Mouse (Mus musculus): ENCODE results near the gene Anapc2. TPM values are rescaled to one million over a fixed set of nuclear protein-coding genes. Genes with fewer than 3 reads are reported as not detected.

Anapc2 gene
- polyA plus RNA-seq, 1 experiment from 2014 or later = 110 TPM

DNA sequence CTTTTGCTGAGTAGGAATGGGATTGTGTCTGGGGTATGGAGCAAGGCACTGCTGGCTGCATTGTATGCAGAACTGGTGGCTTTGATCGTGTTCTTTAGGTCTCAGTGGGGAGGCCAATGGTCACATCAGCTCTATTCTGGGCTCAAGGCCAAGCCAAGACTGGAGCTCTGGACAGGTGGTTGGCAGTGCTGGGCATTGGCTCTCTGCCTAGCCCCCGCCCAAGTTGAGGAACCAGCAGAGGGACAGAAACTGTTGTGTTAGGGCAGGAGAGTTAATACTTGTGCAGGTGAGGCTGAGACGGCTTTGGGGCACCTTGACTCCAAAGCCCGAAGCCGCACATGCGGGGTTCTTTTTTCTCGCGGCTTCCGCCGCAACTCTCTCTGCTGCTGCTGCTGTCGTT, 17.4 kb downstream of the Anapc2 start, which contains the start of gene Lrrc26:
TSS of gene Lrrc26 (plus strand) at position 265 of the 400 bp plus-strand sequence.
- H3K27me3 ChIP-seq (ENCODE audit: control insufficient read depth, insufficient read depth, low read length) = peaks cover 52% of the 10 kb centered on the region
- H3K9me3 ChIP-seq (ENCODE audit: control insufficient read depth, low read length) = no peaks in the 10 kb centered on the region
- no peak for ATAC-seq (ENCODE audit: low read depth)

DNA sequence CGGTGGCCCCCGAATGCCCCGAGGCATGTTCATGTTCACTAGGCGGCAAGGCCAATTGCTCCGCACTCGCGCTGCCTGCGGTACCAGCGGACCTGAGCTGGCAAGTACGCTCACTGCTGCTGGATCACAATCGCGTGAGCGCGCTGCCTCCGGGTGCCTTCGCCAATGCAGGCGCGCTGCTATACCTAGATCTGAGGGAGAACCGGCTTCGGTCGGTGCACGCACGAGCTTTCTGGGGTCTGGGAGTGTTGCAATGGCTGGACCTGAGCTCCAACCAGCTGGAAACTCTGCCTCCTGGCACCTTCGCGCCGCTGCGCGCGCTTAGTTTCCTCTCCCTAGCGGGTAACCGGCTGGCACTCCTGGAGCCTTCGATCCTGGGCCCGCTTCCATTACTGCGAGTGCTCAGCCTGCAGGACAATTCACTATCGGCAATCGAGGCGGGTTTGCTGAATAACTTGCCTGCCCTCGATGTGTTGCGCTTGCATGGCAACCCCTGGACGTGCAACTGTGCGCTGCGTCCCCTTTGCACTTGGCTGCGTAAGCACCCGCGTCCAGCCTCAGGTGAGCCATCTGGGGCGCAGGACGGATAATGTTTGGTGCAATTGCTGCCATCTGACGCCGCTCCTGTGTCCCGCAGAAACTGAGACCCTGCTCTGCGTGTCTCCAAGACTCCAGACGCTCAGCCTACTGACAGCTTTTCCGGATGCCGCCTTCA, 18.0 kb downstream of the Anapc2 start:
- no peaks in the 10 kb centered on the region for H3K9me3 ChIP-seq (ENCODE audit: control insufficient read depth, low read length)
- peaks cover 6% of the 10 kb centered on the region for H3K36me3 ChIP-seq (ENCODE audit: control insufficient read depth, insufficient read depth, low read length)
- H3K4me3 ChIP-seq (ENCODE audit: low read depth, low read length) = peak overlapping the region; percentile 15
- peak overlapping the region; percentile 41 for H3K4me2 ChIP-seq (ENCODE audit: low read depth, low read length)
- 2% methylated on average over 54 of the region's 54 CpGs for WGBS
- peak overlapping the region; percentile 21; the same call in 1 of the 2 replicates for H3K9ac ChIP-seq (replicated peaks; ENCODE audit: low read depth, low read length)
- no peak overlapping the region for H3K27ac ChIP-seq (ENCODE audit: low read depth, low read length)
- H3K27me3 ChIP-seq (ENCODE audit: control insufficient read depth, insufficient read depth, low read length) = peaks cover 52% of the 10 kb centered on the region
- peaks cover 18% of the 10 kb centered on the region for H3K4me1 ChIP-seq (ENCODE audit: control insufficient read depth, insufficient read depth, low read length)
- ATAC-seq (ENCODE audit: low read depth) = peak; percentile 38; the same call in 1 of the 2 replicates

More for the DNA sequence above, 17.4 kb downstream of the Anapc2 start, which contains the start of gene Lrrc26:
- Histone ChIP-seq H3K4me2 (ENCODE audit: low read depth, low read length) (peak within 1 kb of the TSS; percentile 41), H3K4me3 (ENCODE audit: low read depth, low read length) (peak within 1 kb of the TSS; percentile 15), H3K4me1 (ENCODE audit: control insufficient read depth, insufficient read depth, low read length) (peaks cover 18% of the 10 kb centered on the region), H3K9ac (replicated peaks; ENCODE audit: low read depth, low read length) (peak within 1 kb of the TSS; percentile 21), H3K36me3 (ENCODE audit: control insufficient read depth, insufficient read depth, low read length) (peaks cover 12% of the 10 kb centered on the region), H3K27ac (ENCODE audit: low read depth, low read length) (no peak within 1 kb of the TSS)
- WGBS = 11% methylated on average over 11 of the region's 11 CpGs

- Histone ChIP-seq H3K9ac (replicated peaks; ENCODE audit: low read depth, low read length) (no peak overlapping the region), H3K9me3 (ENCODE audit: control insufficient read depth, low read length) (no peaks in the 10 kb centered on the region), H3K27me3 (ENCODE audit: control insufficient read depth, insufficient read depth, low read length) (peaks cover 52% of the 10 kb centered on the region), H3K4me3 (ENCODE audit: low read depth, low read length) (peak overlapping the region; percentile 15; the same call in 1 of the 2 replicates), H3K27ac (ENCODE audit: low read depth, low read length) (no peak overlapping the region), H3K36me3 (ENCODE audit: control insufficient read depth, insufficient read depth, low read length) (peaks cover 4% of the 10 kb centered on the region), H3K4me2 (ENCODE audit: low read depth, low read length) (peak overlapping the region; percentile 41), H3K4me1 (ENCODE audit: control insufficient read depth, insufficient read depth, low read length) (peaks cover 18% of the 10 kb centered on the region)
- ATAC-seq (ENCODE audit: low read depth) = no peak
- WGBS = 2% methylated on average over 18 of the region's 18 CpGs
Observed at GRCm38 (mm10) chr2:25290816-25291130, 18.5 kb downstream of the Anapc2 start.

GRCm38 (mm10) chr2:25291184-25292053, 19.1 kb downstream of the Anapc2 start:
- peaks cover 54% of the 10 kb centered on the region for H3K27me3 ChIP-seq (ENCODE audit: control insufficient read depth, insufficient read depth, low read length)
- H3K9ac ChIP-seq (replicated peaks; ENCODE audit: low read depth, low read length) = no peak overlapping the region
- WGBS = 6% methylated on average over 30 of the region's 32 CpGs
- H3K4me1 ChIP-seq (ENCODE audit: control insufficient read depth, insufficient read depth, low read length) = peaks cover 18% of the 10 kb centered on the region
- H3K36me3 ChIP-seq (ENCODE audit: control insufficient read depth, insufficient read depth, low read length) = peaks cover 4% of the 10 kb centered on the region; the same call in 1 of the 2 replicates
- no peak overlapping the region for H3K4me3 ChIP-seq (ENCODE audit: low read depth, low read length)
- H3K4me2 ChIP-seq (ENCODE audit: low read depth, low read length) = peak overlapping the region; percentile 41; the same call in 1 of the 2 replicates
- 0 out of 2 replicates have a peak, but pooled peaks have one; percentile 9 for ATAC-seq (ENCODE audit: low read depth)
- no peaks in the 10 kb centered on the region for H3K9me3 ChIP-seq (ENCODE audit: control insufficient read depth, low read length)
- no peak overlapping the region for H3K27ac ChIP-seq (ENCODE audit: low read depth, low read length)

- ATAC-seq (ENCODE audit: low read depth) = peak; percentile 16; the same call in 1 of the 2 replicates
- Histone ChIP-seq H3K4me1 (ENCODE audit: control insufficient read depth, insufficient read depth, low read length) (peaks cover 18% of the 10 kb centered on the region), H3K4me3 (ENCODE audit: low read depth, low read length) (peak overlapping the region; percentile 22)
Observed at GRCm38 (mm10) chr2:25292054-25292544, 19.8 kb downstream of the Anapc2 start.

GRCm38 (mm10) chr2:25292856-25293255, 20.6 kb downstream of the Anapc2 start:
- Histone ChIP-seq H3K4me1 (ENCODE audit: control insufficient read depth, insufficient read depth, low read length) (peaks cover 18% of the 10 kb centered on the region), H3K9ac (replicated peaks; ENCODE audit: low read depth, low read length) (no peak overlapping the region), H3K9me3 (ENCODE audit: control insufficient read depth, low read length) (no peaks in the 10 kb centered on the region), H3K4me3 (ENCODE audit: low read depth, low read length) (no peak overlapping the region), H3K27ac (ENCODE audit: low read depth, low read length) (no peak overlapping the region), H3K4me2 (ENCODE audit: low read depth, low read length) (no peak overlapping the region), H3K27me3 (ENCODE audit: control insufficient read depth, insufficient read depth, low read length) (peaks cover 61% of the 10 kb centered on the region), H3K36me3 (ENCODE audit: control insufficient read depth, insufficient read depth, low read length) (peaks cover 13% of the 10 kb centered on the region)
- 0% methylated on average over 1 of the region's 1 CpGs for WGBS
- no peak for ATAC-seq (ENCODE audit: low read depth)

More at GRCm38 (mm10) chr2:25292054-25292544, 19.8 kb downstream of the Anapc2 start:
- Histone ChIP-seq H3K9ac (replicated peaks; ENCODE audit: low read depth, low read length) (0 out of 2 replicates have a peak overlapping the region, but pooled peaks have one; percentile 32), H3K9me3 (ENCODE audit: control insufficient read depth, low read length) (no peaks in the 10 kb centered on the region), H3K27ac (ENCODE audit: low read depth, low read length) (no peak overlapping the region), H3K4me2 (ENCODE audit: low read depth, low read length) (peak overlapping the region; percentile 35), H3K36me3 (ENCODE audit: control insufficient read depth, insufficient read depth, low read length) (peaks cover 8% of the 10 kb centered on the region), H3K27me3 (ENCODE audit: control insufficient read depth, insufficient read depth, low read length) (peaks cover 56% of the 10 kb centered on the region)
- WGBS = 6% methylated on average over 24 of the region's 43 CpGs

DNA sequence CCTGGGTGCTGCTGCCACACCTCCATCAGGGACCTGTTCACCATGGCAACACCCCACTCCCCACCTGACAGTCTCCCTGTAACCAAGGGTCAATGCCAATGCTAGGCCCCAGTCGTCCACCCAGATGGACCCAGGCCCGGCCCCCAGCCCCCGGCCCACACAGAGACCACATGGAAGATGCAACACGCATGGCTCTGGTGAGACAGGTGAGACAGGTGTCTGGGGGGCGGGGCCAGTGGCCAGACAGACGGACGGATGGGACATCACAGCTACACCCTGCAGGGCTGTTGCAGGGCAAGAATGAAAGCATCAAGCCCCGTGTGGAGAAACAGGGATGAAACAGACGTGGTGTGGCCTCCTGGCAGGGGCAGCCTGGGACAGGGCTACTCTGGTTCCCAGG, 21.4 kb downstream of the Anapc2 start:
- H3K27ac ChIP-seq (ENCODE audit: low read depth, low read length) = no peak overlapping the region
- ATAC-seq (ENCODE audit: low read depth) = no peak
- 79% methylated on average over 9 of the region's 9 CpGs for WGBS
- H3K36me3 ChIP-seq (ENCODE audit: control insufficient read depth, insufficient read depth, low read length) = peaks cover 13% of the 10 kb centered on the region
- peaks cover 18% of the 10 kb centered on the region for H3K4me1 ChIP-seq (ENCODE audit: control insufficient read depth, insufficient read depth, low read length)
- H3K4me3 ChIP-seq (ENCODE audit: low read depth, low read length) = no peak overlapping the region
- no peak overlapping the region for H3K4me2 ChIP-seq (ENCODE audit: low read depth, low read length)
- no peak overlapping the region for H3K9ac ChIP-seq (replicated peaks; ENCODE audit: low read depth, low read length)
- peaks cover 56% of the 10 kb centered on the region for H3K27me3 ChIP-seq (ENCODE audit: control insufficient read depth, insufficient read depth, low read length)
- H3K9me3 ChIP-seq (ENCODE audit: control insufficient read depth, low read length) = no peaks in the 10 kb centered on the region

- H3K27me3 ChIP-seq (ENCODE audit: control insufficient read depth, insufficient read depth, low read length) = peaks cover 24% of the 10 kb centered on the region
- no peak overlapping the region for H3K9ac ChIP-seq (replicated peaks; ENCODE audit: low read depth, low read length)
- H3K4me1 ChIP-seq (ENCODE audit: control insufficient read depth, insufficient read depth, low read length) = peaks cover 4% of the 10 kb centered on the region
- 79% methylated on average over 6 of the region's 8 CpGs for WGBS
- no peak overlapping the region for H3K4me2 ChIP-seq (ENCODE audit: low read depth, low read length)
- H3K27ac ChIP-seq (ENCODE audit: low read depth, low read length) = no peak overlapping the region
- no peaks in the 10 kb centered on the region for H3K9me3 ChIP-seq (ENCODE audit: control insufficient read depth, low read length)
- ATAC-seq (ENCODE audit: low read depth) = no peak
- H3K4me3 ChIP-seq (ENCODE audit: low read depth, low read length) = no peak overlapping the region
- H3K36me3 ChIP-seq (ENCODE audit: control insufficient read depth, insufficient read depth, low read length) = peaks cover 13% of the 10 kb centered on the region
Observed at GRCm38 (mm10) chr2:25297093-25297492, 24.8 kb downstream of the Anapc2 start.

Measured in neural tube, embryonic 14.5 days (tissue).